Mouse (Mus musculus) liver, postnatal 0 days (tissue): ENCODE results near the gene Klhl33.
"Not testable (repeated sequence)": the region's sequence is repeated elsewhere in the genome, so short reads cannot be mapped to it uniquely, and the experiment has no call there.

Experiments used
- CTCF ChIP-seq: sonication (generic); IDR thresholded peaks from 2 replicates; pipeline ENCODE4 v1.5.1; 2016; ENCODE audit warnings: antibody characterized with exemption, low read depth
- EP300 ChIP-seq: IDR thresholded peaks from 2 replicates; pipeline ENCODE4 v1.6.1; 2016; ENCODE audit warnings: antibody characterized with exemption, low read depth, mild to moderate bottlenecking

DNA sequence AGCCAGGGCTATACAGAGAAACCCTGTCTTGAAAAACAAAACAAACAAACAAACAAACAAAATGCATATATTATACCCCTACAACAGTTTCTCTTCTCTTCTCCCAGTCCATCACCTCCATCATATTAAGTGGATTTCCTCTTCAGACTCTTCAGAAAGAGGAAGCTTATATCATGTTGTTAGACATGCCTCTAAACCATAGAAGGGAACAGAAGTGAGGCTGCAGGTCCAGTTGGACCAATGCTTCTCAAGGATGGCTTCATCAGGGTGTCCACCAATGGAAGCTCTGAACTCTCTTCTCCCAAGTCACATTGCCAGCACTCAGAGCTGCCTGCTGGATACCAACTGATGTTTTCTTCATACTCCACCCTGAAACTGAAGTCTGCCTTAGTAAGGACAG, 8.0 kb upstream of the Klhl33 start:
- not testable (repeated sequence) for TF ChIP-seq CTCF, EP300
